Mouse (Mus musculus): ENCODE measurements at regions not wholly inside any gene's neighbourhood (a gene's known extent, or its start where the extent isn't known, plus 50 kb on each side); places are given as distances from the start of the nearest gene placed in this dataset.

- DNase-seq (ENCODE audit: low spot score in 2 of 2), result no peak
These were observed 1251.4 kb downstream of the Gm37988 start for GRCm38 (mm10) chr1:6059090-6059489.

GRCm38 (mm10) chr1:6076543-6076942 lies 1268.9 kb downstream of the Gm37988 start:
- DNase-seq (ENCODE audit: low spot score in 2 of 2), result no peak

GRCm38 (mm10) chr1:6081876-6082275 lies 1274.2 kb downstream of the Gm37988 start:
- DNase-seq (ENCODE audit: low spot score in 2 of 2), result no peak

- no peak for DNase-seq (ENCODE audit: low spot score in 2 of 2)
These were observed 1286.7 kb downstream of the Gm37988 start for GRCm38 (mm10) chr1:6094162-6094934.

GRCm38 (mm10) chr1:6117557-6117956 lies 1309.9 kb downstream of the Gm37988 start:
- DNase-seq (ENCODE audit: low spot score in 2 of 2), result no peak

GRCm38 (mm10) chr1:6135066-6135465 lies 1327.4 kb downstream of the Gm37988 start:
- DNase-seq (ENCODE audit: low spot score in 2 of 2), result peak in 1 of 2 experiments; percentile 15

GRCm38 (mm10) chr1:6140245-6140644 lies 1332.6 kb downstream of the Gm37988 start:
- no peak for DNase-seq (ENCODE audit: low spot score in 2 of 2)

- no peak for DNase-seq (ENCODE audit: low spot score in 2 of 2)
These were observed 1335.1 kb downstream of the Gm37988 start for GRCm38 (mm10) chr1:6142816-6143215.

GRCm38 (mm10) chr1:6143891-6144290 lies 1336.2 kb downstream of the Gm37988 start:
- DNase-seq (ENCODE audit: low spot score in 2 of 2), result no peak

GRCm38 (mm10) chr1:6152436-6152835 lies 1344.7 kb downstream of the Gm37988 start:
- DNase-seq (ENCODE audit: low spot score in 2 of 2), result peak in 1 of 2 experiments; percentile 5
